Mouse (Mus musculus) liver, adult 10 weeks (tissue): ENCODE data around the gene Tmem201. TPM values are rescaled to one million over a fixed set of nuclear protein-coding genes. Genes with fewer than 3 reads are reported as not detected.

Experiments used
- polyA plus RNA-seq: library from polyadenylated mRNA; stranded (reverse); fragments of 350-450 nt; fragmentation: Illumina TruSeq; extraction: RNeasy Lipid Tissue Mini Kit (QIAGEN cat#74804); gene quantifications from one replicate; pipeline ENCODE4 v1.2.3, GENCODE M21; 2014; ENCODE audit warnings: low read depth, low replicate concordance

Gene Tmem201
- polyA plus RNA-seq = 0.93 TPM

GRCm38 (mm10) chr4:149737383-149738324 is at the start of gene Tmem201:
Gene Tmem201 (minus strand): TSS chr4:149738044.

GRCm38 (mm10) chr4:149774094-149774470 is 36.2 kb upstream of the Tmem201 start, which contains the start of gene Slc25a33:
Gene Slc25a33 (minus strand): TSS chr4:149774277.

DNA sequence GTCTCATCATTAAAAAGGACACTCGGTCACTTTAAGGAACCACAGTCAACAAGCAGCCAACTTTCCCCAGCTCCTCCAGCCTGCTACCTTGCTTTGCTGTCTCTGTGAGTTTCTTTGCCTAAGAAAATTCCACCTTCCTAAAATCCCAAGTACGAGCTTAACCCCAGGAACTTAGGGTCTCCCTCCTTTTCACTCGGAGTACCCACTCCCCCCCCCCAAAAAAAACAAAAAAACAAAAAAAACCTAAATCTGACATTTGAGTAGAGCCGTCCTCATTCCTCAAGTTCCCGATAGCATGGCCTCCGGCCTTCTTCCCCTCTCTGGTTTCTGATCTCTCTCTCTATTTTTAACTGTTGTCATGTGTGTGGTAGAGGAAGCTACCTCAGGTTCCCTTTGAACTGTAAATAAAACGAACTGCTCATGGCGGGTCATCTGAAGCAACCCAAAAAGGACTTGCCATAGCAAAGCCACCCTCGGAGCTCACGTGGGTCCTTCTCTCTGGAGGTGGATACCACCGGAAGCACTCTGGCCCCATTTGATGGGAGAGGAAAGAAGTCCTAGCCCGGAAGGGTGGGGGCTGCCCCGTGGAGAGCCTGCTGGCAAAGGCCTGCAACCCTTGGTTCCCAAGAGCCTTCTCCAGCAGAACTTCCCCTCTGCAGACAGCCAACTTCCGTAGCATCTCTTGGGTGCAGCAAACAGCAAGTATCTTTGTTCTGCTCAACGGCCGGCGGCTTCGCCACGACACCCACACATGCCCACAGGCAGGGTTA is 35.4 kb downstream of the Tmem201 start, which contains the start of gene Pik3cd:
Pik3cd (minus strand) TSS at position 362 of the 770 bp plus-strand sequence.

Other genes starting within 250 kb of the Tmem201 start
- 4.2 TPM for gene Ctnnbip1, start 219.8 kb downstream of the Tmem201 start, polyA plus RNA-seq
- 0.40 TPM for gene Clstn1, start 151.6 kb downstream of the Tmem201 start, polyA plus RNA-seq
- gene Pik3cd, start 35.5 kb downstream of the Tmem201 start, polyA plus RNA-seq = 0.32 TPM
- 5.5 TPM for gene Slc25a33, start 36.2 kb upstream of the Tmem201 start, polyA plus RNA-seq
- gene Spsb1, start 217.0 kb upstream of the Tmem201 start, polyA plus RNA-seq = 0.16 TPM